Mouse (Mus musculus) brain, embryonic 14.5 days (tissue): ENCODE measurements around the gene Hjurp.

Experiments
- CTCF ChIP-seq: fragments of 200-500 bp; IDR thresholded peaks from 2 replicates; pipeline ENCODE4 v1.5.1; 2012; ENCODE audit warnings: inconsistent platforms, mild to moderate bottlenecking, moderate library complexity, borderline replicate concordance; ENCODE audit not compliant: insufficient read depth, insufficient read length; ENCODE audit errors: extremely low read depth
- POLR2A ChIP-seq: fragments of 200-500 bp; IDR thresholded peaks from 2 replicates; pipeline ENCODE4 v1.6.1; 2012; ENCODE audit warnings: mild to moderate bottlenecking, inconsistent platforms, borderline replicate concordance; ENCODE audit not compliant: poor library complexity, insufficient read depth, insufficient read length, severe bottlenecking; ENCODE audit errors: extremely low read depth

DNA sequence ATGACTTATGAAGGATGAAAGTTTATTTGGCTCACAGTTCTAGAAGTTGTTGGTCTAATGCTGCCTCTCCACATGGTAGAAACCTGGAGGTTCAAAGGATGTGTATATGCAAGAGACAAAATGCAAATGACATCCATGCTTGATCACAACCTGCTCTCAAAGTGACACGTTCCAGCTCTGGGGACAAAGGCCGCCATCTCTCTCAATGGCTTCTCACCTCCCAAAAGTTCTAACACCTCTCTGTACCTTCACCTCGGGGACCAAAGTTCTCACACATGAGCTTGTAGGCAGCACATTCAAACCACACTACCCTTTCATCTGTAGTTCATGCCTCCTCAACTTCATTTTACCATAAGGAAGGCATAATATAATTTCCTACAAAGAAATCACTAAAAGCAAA lies 59.9 kb downstream of the Hjurp start:
- TF ChIP-seq POLR2A (no peak), CTCF (no peak)
